Mouse (Mus musculus): ENCODE data around the gene Kbtbd4. TPM values are rescaled to one million over a fixed set of nuclear protein-coding genes. Genes with fewer than 3 reads are reported as not detected.

The Kbtbd4 gene
- total RNA-seq, 2 experiments from 2014 or later, result 17.8 to 19.2 TPM

DNA sequence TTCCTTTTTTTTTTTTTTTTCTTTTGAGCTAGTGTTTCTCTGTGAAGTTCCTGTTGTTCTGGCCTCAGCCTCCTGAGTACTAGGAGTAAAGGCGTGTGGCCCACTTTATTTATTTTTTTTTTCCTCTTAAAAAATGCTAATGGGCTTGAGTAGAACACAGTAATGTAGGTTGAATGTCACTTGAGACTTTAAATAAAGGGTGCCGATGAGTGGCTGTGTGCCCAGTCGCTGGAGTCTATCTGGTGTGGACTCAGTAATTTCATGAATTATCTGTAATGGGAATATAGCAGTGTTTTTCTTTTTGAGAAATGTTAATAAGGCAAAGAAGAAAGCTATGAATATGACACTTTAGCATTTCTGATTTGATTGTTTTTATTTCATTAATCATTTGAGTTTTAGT lies 48.9 kb downstream of the Kbtbd4 start:
- DNase-seq (ENCODE audit: low spot score), result no peak

DNA sequence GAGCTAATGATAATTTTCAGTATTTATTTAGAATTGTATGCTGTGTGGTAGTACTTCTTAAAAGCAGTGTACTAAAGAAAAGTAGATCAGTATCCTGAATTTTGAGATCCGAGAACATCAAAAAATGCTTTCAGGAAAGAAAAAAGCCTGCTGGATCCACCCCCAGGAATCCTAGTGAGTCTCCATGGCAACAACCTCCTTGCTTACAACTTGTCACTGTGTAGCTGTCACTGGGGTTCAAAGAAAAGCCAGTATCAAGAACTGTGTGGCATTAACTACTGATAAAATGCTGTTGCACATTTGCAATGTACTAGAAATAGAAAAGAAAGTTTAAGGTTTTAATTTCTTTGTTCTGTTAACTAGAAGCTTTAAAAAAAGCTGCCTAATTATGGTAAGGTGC lies 51.5 kb downstream of the Kbtbd4 start:
- no peak for DNase-seq (ENCODE audit: low spot score)

DNA sequence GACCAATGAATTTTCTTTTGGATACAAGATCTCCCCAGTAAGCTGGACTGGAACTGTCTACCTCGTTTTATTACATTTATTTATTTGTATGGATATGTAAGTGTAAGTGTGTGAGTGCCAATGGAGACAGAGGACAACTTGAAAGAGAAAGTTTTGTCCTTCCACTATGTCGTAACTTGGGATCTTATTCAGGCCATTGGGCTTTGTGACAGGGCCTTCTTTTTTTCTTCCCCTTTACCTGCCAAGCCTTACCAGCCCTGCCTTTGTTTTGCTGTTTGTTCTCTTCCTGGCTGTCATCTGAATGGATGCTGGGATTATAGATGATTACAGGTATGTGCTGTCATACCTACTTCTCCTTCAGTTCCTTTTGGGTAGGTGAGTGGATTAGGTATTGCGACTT lies 54.3 kb downstream of the Kbtbd4 start:
- no peak for DNase-seq (ENCODE audit: low spot score)

DNA sequence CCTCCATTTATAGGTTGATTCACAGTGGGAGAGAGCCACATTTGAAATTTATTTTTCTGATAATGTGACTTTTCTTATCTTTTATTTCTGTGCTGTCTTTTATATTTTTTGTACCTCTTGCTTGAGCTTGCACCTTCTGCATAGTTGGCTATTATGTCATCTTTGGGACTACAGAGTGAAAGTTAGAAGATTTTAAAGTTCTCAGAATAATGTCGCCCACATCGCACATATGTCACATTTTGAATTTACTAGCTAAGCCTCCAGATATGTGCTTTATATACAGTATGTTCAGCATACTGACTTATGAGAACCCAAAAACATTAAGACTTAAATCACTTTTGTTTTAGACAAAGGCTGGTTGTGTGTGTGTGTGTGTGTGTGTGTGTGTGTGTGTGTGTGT lies 55.5 kb downstream of the Kbtbd4 start:
- no peak for DNase-seq (ENCODE audit: low spot score)

Other genes with a start within 250 kb of the Kbtbd4 start
- gene Nup160, start 227.5 kb upstream of the Kbtbd4 start, total RNA-seq (2021), result 1 to 10 TPM; 8.3 to 8.8 TPM
- gene Fnbp4, start 159.4 kb upstream of the Kbtbd4 start, total RNA-seq (2021), result 10 to 100 TPM; 12.3 to 12.4 TPM
- gene Agbl2, start 122.0 kb upstream of the Kbtbd4 start, total RNA-seq (2021), result under 1 TPM; 0.14 to 0.33 TPM
- gene Mtch2, start 57.6 kb upstream of the Kbtbd4 start, total RNA-seq (2021), result 100 to 1,000 TPM; 146 to 157 TPM
- gene C1qtnf4, start 18.9 kb upstream of the Kbtbd4 start, total RNA-seq (2021), result 1 to 10 TPM; 6.5 to 9.7 TPM
- gene Ndufs3, start 87 bp downstream of the Kbtbd4 start, total RNA-seq (2021), result 100 to 1,000 TPM; 489 to 535 TPM
- gene Celf1, start 35.6 kb downstream of the Kbtbd4 start, total RNA-seq (2021), result 10 to 100 TPM; 50.3 to 63.6 TPM
- gene Rapsn, start 130.9 kb downstream of the Kbtbd4 start, total RNA-seq (2021), result 10 to 100 TPM; 27.4 to 28.9 TPM
- 100 to 1,000 TPM; 249 to 273 TPM for gene Psmc3, start 149.3 kb downstream of the Kbtbd4 start, total RNA-seq (2021)
- gene Slc39a13, start 165.7 kb downstream of the Kbtbd4 start, total RNA-seq (2021), result 10 to 100 TPM; 16.9 to 19.9 TPM
- 1 to 10 TPM in 1 of 2 experiments, under 1 TPM in 1; 0.43 to 1.1 TPM for gene Spi1, start 177.7 kb downstream of the Kbtbd4 start, total RNA-seq (2021)
- not detected for gene Mybpc3, start 213.4 kb downstream of the Kbtbd4 start, total RNA-seq (2021)

All from gastrocnemius, adult 18-20 months (tissue).